Mouse (Mus musculus): ENCODE measurements around the gene Tcf7.

Tcf7 gene

GRCm38 (mm10) chr11:52268104-52268835, 14.5 kb downstream of the Tcf7 start:
- no peak for DNase-seq (ENCODE audit: low spot score)

- no peak for DNase-seq (ENCODE audit: low spot score)
These were observed 15.5 kb downstream of the Tcf7 start for GRCm38 (mm10) chr11:52267271-52267670.

- no peak for DNase-seq (ENCODE audit: low spot score)
These were observed 17.1 kb downstream of the Tcf7 start for GRCm38 (mm10) chr11:52265616-52266307.

DNA sequence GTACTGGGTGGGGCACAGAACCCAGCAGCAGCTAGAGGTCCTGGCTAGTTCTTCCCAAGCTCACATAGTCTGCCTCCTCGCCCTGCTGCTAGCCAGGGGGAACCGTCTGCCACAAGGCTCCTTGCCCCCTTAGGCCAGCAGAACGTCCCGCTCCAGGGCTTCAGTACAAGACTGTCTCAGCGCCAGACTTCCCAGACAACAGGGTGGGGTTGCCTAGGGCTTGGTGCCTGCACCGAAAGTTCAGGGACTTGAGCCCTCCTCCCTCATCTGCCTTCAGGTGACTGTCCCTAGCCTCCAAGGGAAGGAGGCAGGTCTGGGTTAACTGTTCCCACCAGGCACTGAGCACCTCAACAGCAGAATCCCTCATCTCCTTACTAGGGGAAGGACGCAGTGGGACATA, 17.9 kb downstream of the Tcf7 start:
- no peak for DNase-seq (ENCODE audit: low spot score)

- no peak for DNase-seq (ENCODE audit: low spot score)
These were observed 20.5 kb downstream of the Tcf7 start for GRCm38 (mm10) chr11:52262338-52262737.

DNA sequence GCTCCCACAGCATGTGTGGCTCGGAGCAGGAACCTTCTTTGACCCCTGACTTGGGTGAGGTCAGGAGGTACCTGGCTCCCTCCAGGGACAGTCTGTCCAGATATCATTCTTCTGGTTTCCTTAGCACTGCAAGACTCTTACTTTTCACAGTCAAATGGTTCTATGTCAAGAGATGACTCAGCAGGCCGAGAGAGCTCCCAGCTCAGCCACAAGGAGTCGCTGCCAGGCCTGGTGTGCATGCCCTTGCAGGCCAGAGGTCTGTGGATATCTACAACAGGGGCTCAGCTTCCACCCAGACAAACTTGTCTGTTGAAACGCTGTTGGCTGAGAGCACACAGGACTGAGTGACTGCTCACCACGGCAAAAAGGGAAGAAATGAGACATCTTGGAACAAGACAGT, 20.9 kb downstream of the Tcf7 start:
- peak; percentile 60 for DNase-seq (ENCODE audit: low spot score)

- no peak for DNase-seq (ENCODE audit: low spot score)
These were observed 21.9 kb downstream of the Tcf7 start for GRCm38 (mm10) chr11:52260878-52261277.

GRCm38 (mm10) chr11:52258711-52259110, 24.1 kb downstream of the Tcf7 start:
- no peak for DNase-seq (ENCODE audit: low spot score)

DNA sequence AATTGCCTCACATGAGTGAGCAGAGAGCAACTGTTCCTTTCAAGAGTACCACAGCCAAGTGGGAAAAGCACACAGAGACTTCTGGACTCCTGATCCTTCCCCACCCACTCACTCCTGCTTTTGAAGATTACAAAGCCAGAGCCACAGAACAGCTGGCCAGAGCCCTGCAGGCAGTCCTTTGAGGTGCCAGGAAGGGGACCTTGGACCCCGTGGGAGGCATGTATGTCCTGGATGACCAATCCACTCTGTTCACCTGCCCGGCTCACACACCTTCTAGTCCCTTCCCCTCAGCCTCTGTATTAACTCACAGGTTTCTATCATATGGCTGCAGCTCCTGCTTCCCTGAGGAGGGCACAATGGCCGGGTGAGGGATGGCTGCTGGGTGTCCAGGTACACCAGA, 25.4 kb downstream of the Tcf7 start:
- no peak for DNase-seq (ENCODE audit: low spot score)

GRCm38 (mm10) chr11:52255077-52255476, 27.7 kb downstream of the Tcf7 start:
- DNase-seq (ENCODE audit: low spot score), result no peak

GRCm38 (mm10) chr11:52253674-52254375, 29.0 kb downstream of the Tcf7 start:
- peak; percentile 55 for DNase-seq (ENCODE audit: low spot score)

GRCm38 (mm10) chr11:52252692-52253091, 30.1 kb downstream of the Tcf7 start:
- DNase-seq (ENCODE audit: low spot score), result no peak

DNA sequence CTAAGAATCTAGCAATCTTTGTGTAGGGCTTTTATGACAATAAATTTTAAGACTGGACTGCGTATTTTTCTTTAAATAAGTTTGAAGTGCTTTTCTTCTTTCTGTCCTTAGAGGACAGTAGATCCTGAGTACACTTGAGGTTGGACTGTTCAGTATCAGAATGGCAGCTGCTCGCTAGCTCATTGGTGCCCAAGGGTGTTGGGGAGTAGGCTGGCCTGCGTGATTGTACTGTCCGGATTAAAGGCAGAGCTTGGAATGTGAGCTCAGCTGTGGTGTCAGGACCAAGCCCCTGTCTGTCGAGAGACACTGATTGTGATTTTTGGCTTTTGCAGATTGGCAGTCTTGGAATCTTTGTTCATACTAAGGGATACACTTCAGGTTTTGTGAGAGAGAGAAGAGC, 31.0 kb downstream of the Tcf7 start:
- DNase-seq (ENCODE audit: low spot score), result no peak

DNA sequence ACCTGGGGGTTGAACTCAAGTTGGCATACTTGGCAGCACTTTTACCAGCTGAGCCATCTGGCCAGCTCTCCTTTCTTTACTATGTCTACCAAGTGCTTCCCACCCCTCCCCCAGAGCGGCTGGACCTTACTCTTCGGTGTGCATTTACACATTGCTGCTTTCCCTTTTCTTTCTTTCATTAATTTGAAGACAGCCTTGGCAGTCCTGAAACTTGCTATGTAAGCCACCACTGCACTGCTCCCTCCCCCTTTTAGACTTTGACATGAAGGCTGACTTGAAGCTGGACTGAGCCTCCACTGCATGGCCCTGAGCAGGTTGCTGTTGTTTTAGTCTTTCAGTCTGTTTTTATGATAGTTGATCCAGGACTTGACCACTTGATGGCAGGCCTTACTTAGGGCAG, 33.4 kb downstream of the Tcf7 start:
- no peak for DNase-seq (ENCODE audit: low spot score)

- no peak for DNase-seq (ENCODE audit: low spot score)
These were observed 41.8 kb downstream of the Tcf7 start for GRCm38 (mm10) chr11:52240898-52241542.

GRCm38 (mm10) chr11:52234509-52234908, 48.3 kb downstream of the Tcf7 start:
- DNase-seq (ENCODE audit: low spot score), result no peak

- DNase-seq (ENCODE audit: low spot score), result no peak
These were observed 48.9 kb downstream of the Tcf7 start for GRCm38 (mm10) chr11:52233906-52234305.

DNA sequence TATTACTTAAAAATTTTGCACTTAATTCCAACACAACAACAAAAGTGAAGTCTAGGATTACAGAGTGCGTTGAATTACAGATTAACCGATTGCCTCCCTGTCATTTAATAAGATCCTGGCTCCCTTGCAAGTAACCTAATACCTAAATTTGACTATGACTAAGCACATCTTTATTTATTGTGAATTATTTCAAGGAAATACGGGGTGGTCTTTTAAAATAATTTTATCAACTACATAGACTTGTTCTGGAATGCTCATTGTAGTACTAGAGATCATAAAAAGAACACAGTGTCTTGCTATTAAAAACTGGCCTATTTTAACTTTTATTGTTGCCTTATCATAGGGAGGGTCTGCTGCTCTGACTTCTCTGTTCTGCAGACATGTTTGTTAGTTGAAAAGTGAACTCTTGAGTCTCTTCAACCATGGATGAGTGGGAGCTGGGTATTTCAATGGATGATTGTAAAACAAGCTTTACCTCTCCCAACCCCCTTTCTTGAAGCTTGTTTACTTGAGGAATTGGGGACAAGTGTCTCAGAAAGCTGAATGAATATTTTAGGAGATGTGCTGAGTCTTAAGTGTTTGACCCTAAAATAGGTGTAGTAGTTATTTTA, 49.7 kb downstream of the Tcf7 start:
- no peak for DNase-seq (ENCODE audit: low spot score)

DNA sequence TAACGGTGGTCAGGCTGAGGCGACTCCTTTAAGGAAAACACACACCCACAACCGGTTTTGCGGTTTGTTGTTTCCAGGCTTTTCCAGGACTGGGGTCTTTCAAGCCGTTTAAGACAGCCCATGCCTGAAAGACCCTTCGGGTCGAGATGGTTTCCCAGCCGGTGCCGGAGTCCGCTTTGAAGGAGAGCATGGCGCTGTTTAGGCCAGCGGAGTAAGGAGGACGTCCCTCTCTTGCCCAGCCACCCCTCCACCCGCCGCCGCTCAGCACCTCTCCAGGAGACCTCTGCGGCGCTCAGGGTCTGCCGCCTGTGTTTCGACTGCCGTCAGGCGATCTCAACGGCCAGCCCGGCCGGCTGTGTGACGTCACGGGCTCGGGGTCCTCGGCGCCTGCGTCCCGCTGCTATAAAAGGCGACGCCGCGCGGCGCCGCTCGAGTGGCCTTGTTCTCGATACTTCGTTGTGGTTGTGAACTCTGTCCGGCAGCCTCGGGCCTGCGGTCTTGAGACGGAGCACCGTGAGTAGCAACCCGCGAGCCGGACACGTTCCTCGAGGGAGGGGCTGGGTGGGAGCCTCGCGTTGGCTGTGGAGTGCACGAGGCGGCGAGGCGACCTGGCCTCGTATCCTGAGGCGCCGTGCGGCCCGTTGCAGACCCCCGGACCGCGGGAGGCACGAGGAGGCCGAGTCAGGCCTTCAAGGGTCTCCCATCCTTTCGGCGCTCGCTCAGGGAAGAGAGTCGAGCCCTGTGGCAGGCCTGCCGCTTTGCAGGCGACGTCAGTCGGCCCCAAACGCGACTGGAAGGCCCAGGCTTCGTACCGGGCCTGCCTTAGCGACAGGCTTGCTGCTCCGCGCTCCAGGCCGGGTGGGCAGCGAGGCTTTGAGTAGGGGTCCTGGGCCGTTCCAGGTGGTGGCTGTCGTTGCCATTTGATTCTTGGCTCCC, 50.9 kb downstream of the Tcf7 start, which contains the start of gene Skp1a:
Gene Skp1a, plus strand, starts transcription at position 390 of the 936 bp plus-strand sequence.
- peak; percentile 95 for DNase-seq (ENCODE audit: low spot score)

DNA sequence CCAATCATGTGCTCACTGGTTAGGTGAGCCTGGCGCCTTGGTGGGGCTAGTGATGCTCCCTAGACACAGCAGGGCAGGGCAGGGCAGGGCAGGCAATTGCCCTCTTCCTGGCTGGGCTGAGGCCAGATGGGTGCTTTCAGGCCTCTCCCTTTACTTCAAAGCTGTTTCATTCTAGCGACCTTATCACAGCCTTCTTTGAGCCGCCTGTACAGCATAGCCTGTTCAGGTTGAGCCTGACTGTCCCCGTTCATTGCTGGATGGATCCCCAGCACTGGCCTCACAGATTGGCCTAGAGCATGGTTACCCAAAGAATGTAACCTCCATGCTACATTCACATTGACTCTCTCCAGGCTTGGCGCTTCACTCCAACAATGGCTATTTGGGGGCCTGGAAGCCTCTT, 52.1 kb downstream of the Tcf7 start:
- no peak for DNase-seq (ENCODE audit: low spot score)

All from urinary bladder, postnatal 25 days (tissue).